Mouse (Mus musculus): ENCODE results near the gene Stra6.

GRCm38 (mm10) chr9:58093776-58094175 lies 30.2 kb downstream of the Stra6 start:
- TF ChIP-seq CTCF (IDR thresholded peaks at IDR 0.05; ENCODE audit: borderline replicate concordance, insufficient read depth, low read length) (no peak), POLR2A (IDR thresholded peaks at IDR 0.05; ENCODE audit: low read depth, low read length) (no peak)
